Mouse (Mus musculus): Measurements from ENCODE around the gene Hfe2. TPM values are rescaled to one million over a fixed set of nuclear protein-coding genes. Genes with fewer than 3 reads are reported as not detected.
"Not testable (repeated sequence)": the region's sequence is repeated elsewhere in the genome, so short reads cannot be mapped to it uniquely, and the experiment has no call there.

Hfe2 gene
- total RNA-seq, 2 experiments from 2014 or later: 460 to 465 TPM

GRCm38 (mm10) chr3:96494912-96495311 lies 30.1 kb upstream of the Hfe2 start:
- DNase-seq: no peak
- intact Hi-C loops (cut with DNase I; ENCODE audit: low total_unique reads): no loop called here

GRCm38 (mm10) chr3:96495490-96496210 lies 29.3 kb upstream of the Hfe2 start:
- no peak for DNase-seq
- intact Hi-C loops (cut with DNase I; ENCODE audit: low total_unique reads): no loop called here

GRCm38 (mm10) chr3:96496216-96496615 lies 28.8 kb upstream of the Hfe2 start:
- intact Hi-C loops (cut with DNase I; ENCODE audit: low total_unique reads): no loop called here
- no peak for DNase-seq

GRCm38 (mm10) chr3:96496620-96497275 lies 28.2 kb upstream of the Hfe2 start:
- DNase-seq; intact Hi-C loops (cut with DNase I; ENCODE audit: low total_unique reads): not testable (repeated sequence)

- intact Hi-C loops (cut with DNase I; ENCODE audit: low total_unique reads): no loop called here
- peak; percentile 58 for DNase-seq
These were observed 27.4 kb upstream of the Hfe2 start for GRCm38 (mm10) chr3:96497451-96498028.

- no peak for DNase-seq
- intact Hi-C loops (cut with DNase I; ENCODE audit: low total_unique reads): no loop called here
These were observed 26.3 kb upstream of the Hfe2 start for GRCm38 (mm10) chr3:96498476-96499245.

- DNase-seq: peak; percentile 67
- intact Hi-C loops (cut with DNase I; ENCODE audit: low total_unique reads): no loop called here
These were observed 25.3 kb upstream of the Hfe2 start for GRCm38 (mm10) chr3:96499481-96500288.

- intact Hi-C loops (cut with DNase I; ENCODE audit: low total_unique reads): no loop called here
- DNase-seq: peak; percentile 86
These were observed 24.7 kb upstream of the Hfe2 start for GRCm38 (mm10) chr3:96500289-96500621.

GRCm38 (mm10) chr3:96500691-96501265 lies 24.2 kb upstream of the Hfe2 start:
- intact Hi-C loops (cut with DNase I; ENCODE audit: low total_unique reads): no loop called here
- peak; percentile 80 for DNase-seq

GRCm38 (mm10) chr3:96501391-96502115 lies 23.4 kb upstream of the Hfe2 start:
- intact Hi-C loops (cut with DNase I; ENCODE audit: low total_unique reads): no loop called here
- DNase-seq: peak; percentile 75

GRCm38 (mm10) chr3:96502181-96503082 lies 22.5 kb upstream of the Hfe2 start:
- DNase-seq: no peak
- intact Hi-C loops (cut with DNase I; ENCODE audit: low total_unique reads): no loop called here

GRCm38 (mm10) chr3:96503083-96503450 lies 21.9 kb upstream of the Hfe2 start:
- intact Hi-C loops (cut with DNase I; ENCODE audit: low total_unique reads): no loop called here
- peak; percentile 62 for DNase-seq

- no peak for DNase-seq
- intact Hi-C loops (cut with DNase I; ENCODE audit: low total_unique reads): no loop called here
These were observed 21.0 kb upstream of the Hfe2 start for GRCm38 (mm10) chr3:96503946-96504345.

- intact Hi-C loops (cut with DNase I; ENCODE audit: low total_unique reads): no loop called here
- DNase-seq: no peak
These were observed 20.0 kb upstream of the Hfe2 start for GRCm38 (mm10) chr3:96504931-96505330.

GRCm38 (mm10) chr3:96506396-96507047 lies 18.4 kb upstream of the Hfe2 start:
- intact Hi-C loops (cut with DNase I; ENCODE audit: low total_unique reads): no loop called here
- no peak for DNase-seq

- intact Hi-C loops (cut with DNase I; ENCODE audit: low total_unique reads); DNase-seq: not testable (repeated sequence)
These were observed 17.0 kb upstream of the Hfe2 start for GRCm38 (mm10) chr3:96507966-96508365.

- no peak for DNase-seq
- intact Hi-C loops (cut with DNase I; ENCODE audit: low total_unique reads): no loop called here
These were observed 4.8 kb upstream of the Hfe2 start for GRCm38 (mm10) chr3:96520171-96520570.
